Mouse (Mus musculus) lung, embryonic 14.5 days (tissue): Measurements from ENCODE around the gene She. TPM values are rescaled to one million over a fixed set of nuclear protein-coding genes. Genes with fewer than 3 reads are reported as not detected.

Source experiments
- ATAC-seq: fragments of 200-750 bp; cut with Nextera tagmentation; 2 replicates; pipeline ENCODE4 v1.8.0; 2017; ENCODE audit warnings: mild to moderate bottlenecking, moderate TSS enrichment, moderate library complexity; ENCODE audit not compliant: insufficient read depth
- DNase-seq: peaks from one replicate; pipeline ENCODE4 v3.0.0-alpha.2; 2015
- H3K27ac ChIP-seq: fragments of 300-500 bp; sonication (generic); 2 replicates; pipeline ENCODE4 v1.5.1; 2014; ENCODE audit warnings: low read depth, mild to moderate bottlenecking, moderate library complexity
- H3K27me3 ChIP-seq: fragments of 300-500 bp; sonication (generic); 2 replicates; pipeline ENCODE4 v1.6.1; 2014; ENCODE audit warnings: low read length, control low read depth; ENCODE audit not compliant: insufficient read depth
- H3K36me3 ChIP-seq: fragments of 300-500 bp; sonication (generic); 2 replicates; pipeline ENCODE4 v1.6.1; 2014; ENCODE audit warnings: control low read depth; ENCODE audit not compliant: insufficient read depth
- H3K4me1 ChIP-seq: fragments of 300-500 bp; sonication (generic); 2 replicates; pipeline ENCODE4 v1.6.1; 2014; ENCODE audit warnings: antibody characterized with exemption, control low read depth; ENCODE audit not compliant: insufficient read depth
- H3K4me2 ChIP-seq: fragments of 300-500 bp; sonication (generic); 2 replicates; pipeline ENCODE4 v1.6.1; 2014; ENCODE audit warnings: mild to moderate bottlenecking
- H3K4me3 ChIP-seq: fragments of 300-500 bp; sonication (generic); 2 replicates; pipeline ENCODE4 v1.5.1; 2014; ENCODE audit warnings: low read depth, low read length
- H3K9ac ChIP-seq: fragments of 300-500 bp; sonication (generic); 2 replicates; pipeline ENCODE4 v1.6.1; 2014
- H3K9me3 ChIP-seq: fragments of 300-500 bp; sonication (generic); 2 replicates; pipeline ENCODE4 v1.6.1; 2016; ENCODE audit warnings: low read depth, low read length, control low read depth
- CTCF ChIP-seq: IDR thresholded peaks from 2 replicates; pipeline ENCODE4 v1.5.1; 2016; ENCODE audit warnings: antibody characterized with exemption, low read depth
- WGBS: fragments of 180-500 bp; shearing (Covaris S2); extraction: QIAGEN DNeasy Blood & Tissue Kit; methylation state at CpG from one replicate; pipeline ENCODE4 v1.1.7; 2014; 5-methylcytosine and 5-hydroxymethylcytosine counted together
- polyA plus RNA-seq: library from polyadenylated mRNA; unstranded; fragments of >200 nt; fragmentation: Nextera tagmentation; extraction: Ambion mirVana; gene quantifications from 2 replicates; pipeline ENCODE4 v1.2.1, GENCODE M21; 2014

Gene She
- polyA plus RNA-seq, 1 experiment from 2014 or later = 11.7 TPM

- no peak for TF ChIP-seq CTCF
- Histone ChIP-seq H3K4me1 (peaks cover 7% of the 10 kb centered on the region), H3K36me3 (no peaks in the 10 kb centered on the region), H3K27me3 (no peaks in the 10 kb centered on the region), H3K9me3 (no peaks in the 10 kb centered on the region), H3K27ac (peak overlapping the region; percentile 80), H3K4me2 (no peak overlapping the region), H3K4me3 (no peak overlapping the region), H3K9ac (no peak overlapping the region)
- DNase-seq (peak; percentile 83), ATAC-seq (peak; percentile 68)
- WGBS = 41% methylated on average over 6 of the region's 6 CpGs
Observed at GRCm38 (mm10) chr3:89847596-89847995, 16.4 kb downstream of the She start.

- Histone ChIP-seq H3K4me1 (peaks cover 3% of the 10 kb centered on the region), H3K4me2 (no peak overlapping the region), H3K9ac (no peak overlapping the region), H3K27ac (peak overlapping the region; percentile 80), H3K4me3 (no peak overlapping the region), H3K9me3 (no peaks in the 10 kb centered on the region), H3K36me3 (no peaks in the 10 kb centered on the region), H3K27me3 (no peaks in the 10 kb centered on the region)
- 73% methylated on average over 6 of the region's 6 CpGs for WGBS
- DNase-seq (no peak), ATAC-seq (no peak)
- TF ChIP-seq CTCF = no peak
Observed at GRCm38 (mm10) chr3:89848083-89848482, 16.9 kb downstream of the She start.

DNA sequence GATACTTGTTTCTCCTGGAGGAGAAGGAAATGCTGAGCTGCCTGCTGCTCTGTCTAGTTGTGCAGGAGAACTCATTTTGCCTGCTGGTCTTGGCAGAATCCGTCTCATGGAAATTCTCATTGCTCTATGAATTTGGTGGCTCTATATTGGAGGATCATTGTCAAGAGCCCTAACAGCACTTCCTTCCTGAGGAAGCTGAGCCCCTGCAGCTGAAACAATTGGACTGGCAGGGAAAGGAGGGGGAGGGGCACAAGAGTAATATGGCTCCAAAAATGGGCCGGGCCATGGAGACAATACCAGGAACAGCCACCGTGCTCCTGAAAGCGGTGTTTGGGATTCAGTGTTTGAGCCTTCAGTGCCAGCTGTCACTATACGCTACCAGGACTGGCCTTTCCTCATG, 22.6 kb downstream of the She start:
- TF ChIP-seq CTCF = peak; percentile 31
- Histone ChIP-seq H3K4me1 (no peaks in the 10 kb centered on the region), H3K9me3 (no peaks in the 10 kb centered on the region), H3K27ac (peak overlapping the region; percentile 82), H3K4me3 (no peak overlapping the region), H3K36me3 (no peaks in the 10 kb centered on the region), H3K9ac (no peak overlapping the region), H3K4me2 (no peak overlapping the region), H3K27me3 (no peaks in the 10 kb centered on the region; the same call in 1 of the 2 replicates)
- peak; percentile 31 for ATAC-seq
- 67% methylated on average over 5 of the region's 5 CpGs for WGBS
- DNase-seq = peak; percentile 73

DNA sequence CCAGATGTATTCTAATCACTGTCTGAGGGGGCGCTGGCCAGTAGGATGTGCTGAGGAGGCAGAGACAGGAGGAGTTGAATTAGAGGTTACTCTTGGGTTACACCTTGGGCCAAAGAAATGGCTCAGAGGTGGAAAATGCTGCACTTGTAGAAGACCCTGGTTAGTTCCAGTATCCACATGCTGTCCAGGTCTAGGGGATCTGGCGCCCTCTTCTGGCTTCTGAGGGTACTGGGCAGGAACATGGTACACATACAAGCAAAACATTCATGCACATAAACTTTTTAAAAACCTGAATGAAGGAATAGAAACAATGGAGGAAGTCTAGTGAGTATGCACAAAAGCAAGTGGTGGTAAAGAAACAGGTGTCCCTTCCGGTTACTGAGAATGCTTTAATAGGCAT, 26.2 kb downstream of the She start:
- Histone ChIP-seq H3K4me1 (no peaks in the 10 kb centered on the region), H3K9me3 (no peaks in the 10 kb centered on the region), H3K27me3 (no peaks in the 10 kb centered on the region; the same call in 1 of the 2 replicates), H3K4me2 (no peak overlapping the region), H3K9ac (no peak overlapping the region), H3K27ac (no peak overlapping the region), H3K4me3 (no peak overlapping the region), H3K36me3 (no peaks in the 10 kb centered on the region)
- 87% methylated on average over 3 of the region's 3 CpGs for WGBS
- TF ChIP-seq CTCF = peak; percentile 59
- no peak for ATAC-seq
- DNase-seq = peak; percentile 41

DNA sequence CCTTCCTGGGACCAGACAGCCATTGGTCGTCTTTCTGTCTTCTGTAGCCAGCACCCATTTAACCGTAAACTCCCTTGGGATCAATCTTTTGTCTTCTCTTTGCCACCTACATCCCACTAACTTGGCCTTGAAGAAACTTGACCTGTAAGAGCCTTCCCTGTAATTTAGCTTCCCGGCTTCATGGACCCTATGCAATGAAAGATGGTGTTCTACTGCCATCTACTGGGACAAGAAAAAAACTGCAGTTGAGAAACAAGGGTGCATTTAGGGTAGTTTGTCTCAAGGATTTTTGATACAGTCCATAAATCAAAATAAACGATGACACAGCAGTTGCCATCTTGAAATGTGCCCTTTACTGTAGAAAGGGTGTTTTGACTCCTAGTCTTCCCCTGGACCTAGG, 27.0 kb downstream of the She start:
- Histone ChIP-seq H3K4me1 (no peaks in the 10 kb centered on the region), H3K27me3 (no peaks in the 10 kb centered on the region; the same call in 1 of the 2 replicates), H3K4me3 (no peak overlapping the region), H3K4me2 (no peak overlapping the region), H3K36me3 (no peaks in the 10 kb centered on the region), H3K9ac (no peak overlapping the region), H3K27ac (no peak overlapping the region), H3K9me3 (no peaks in the 10 kb centered on the region)
- 12% methylated on average over 4 of the region's 4 CpGs for WGBS
- no peak; the same call in 1 of the 2 replicates for ATAC-seq
- peak; percentile 83 for DNase-seq
- TF ChIP-seq CTCF = peak; percentile 84

DNA sequence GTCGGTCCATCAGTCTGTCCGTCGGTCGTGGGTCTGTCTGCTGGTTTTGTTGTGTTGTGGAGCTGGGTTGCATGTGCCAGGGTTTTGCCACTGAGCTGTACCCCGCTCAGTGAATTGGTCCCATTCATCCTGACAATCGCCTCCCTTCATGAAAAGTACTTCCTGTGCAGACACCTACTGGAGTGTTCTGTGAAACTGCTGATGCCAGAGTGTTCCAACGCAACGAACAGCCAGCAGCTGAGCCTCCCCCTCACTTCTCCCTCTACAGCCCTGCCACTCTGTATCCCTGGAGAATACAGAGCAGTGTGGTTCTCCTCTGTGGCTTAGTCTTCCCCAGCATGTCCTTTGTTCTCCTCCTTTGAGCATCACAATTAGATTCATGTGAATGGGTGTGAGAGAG, 27.7 kb downstream of the She start:
- DNase-seq (no peak), ATAC-seq (no peak)
- Histone ChIP-seq H3K9ac (no peak overlapping the region), H3K4me2 (no peak overlapping the region), H3K27me3 (no peaks in the 10 kb centered on the region; the same call in 1 of the 2 replicates), H3K9me3 (no peaks in the 10 kb centered on the region), H3K27ac (no peak overlapping the region), H3K4me3 (no peak overlapping the region), H3K4me1 (no peaks in the 10 kb centered on the region), H3K36me3 (no peaks in the 10 kb centered on the region)
- no peak for TF ChIP-seq CTCF
- WGBS = 69% methylated on average over 8 of the region's 8 CpGs

GRCm38 (mm10) chr3:89859936-89860335, 28.8 kb downstream of the She start:
- Histone ChIP-seq H3K36me3 (no peaks in the 10 kb centered on the region), H3K9ac (no peak overlapping the region), H3K27ac (no peak overlapping the region), H3K4me2 (no peak overlapping the region), H3K4me3 (no peak overlapping the region), H3K27me3 (no peaks in the 10 kb centered on the region; the same call in 1 of the 2 replicates), H3K4me1 (no peaks in the 10 kb centered on the region), H3K9me3 (no peaks in the 10 kb centered on the region)
- no peak for TF ChIP-seq CTCF
- WGBS = 53% methylated on average over 3 of the region's 3 CpGs
- DNase-seq (no peak), ATAC-seq (no peak)

GRCm38 (mm10) chr3:89860343-89860742, 29.2 kb downstream of the She start:
- no peaks in the 10 kb centered on the region; the same call in 1 of the 2 replicates for H3K27me3 ChIP-seq
- H3K4me3 ChIP-seq = no peak overlapping the region
- no peak overlapping the region for H3K9ac ChIP-seq
- ATAC-seq (no peak), DNase-seq (no peak)
- no peaks in the 10 kb centered on the region for H3K9me3 ChIP-seq
- no peaks in the 10 kb centered on the region for H3K36me3 ChIP-seq
- H3K27ac ChIP-seq = no peak overlapping the region
- no peaks in the 10 kb centered on the region for H3K4me1 ChIP-seq
- TF ChIP-seq CTCF = no peak
- H3K4me2 ChIP-seq = no peak overlapping the region
- WGBS = 67% methylated on average over 3 of the region's 3 CpGs
